Mouse (Mus musculus): ENCODE data around the gene Map3k15. TPM values are rescaled to one million over a fixed set of nuclear protein-coding genes. Genes with fewer than 3 reads are reported as not detected.

Map3k15 gene
- total RNA-seq, 2 experiments from 2014 or later: 0.68 to 1.3 TPM

- DNase-seq (ENCODE audit: low spot score in 2 of 2): no peak
These were observed 146.1 kb downstream of the Map3k15 start for GRCm38 (mm10) chrX:160134136-160134843.

DNA sequence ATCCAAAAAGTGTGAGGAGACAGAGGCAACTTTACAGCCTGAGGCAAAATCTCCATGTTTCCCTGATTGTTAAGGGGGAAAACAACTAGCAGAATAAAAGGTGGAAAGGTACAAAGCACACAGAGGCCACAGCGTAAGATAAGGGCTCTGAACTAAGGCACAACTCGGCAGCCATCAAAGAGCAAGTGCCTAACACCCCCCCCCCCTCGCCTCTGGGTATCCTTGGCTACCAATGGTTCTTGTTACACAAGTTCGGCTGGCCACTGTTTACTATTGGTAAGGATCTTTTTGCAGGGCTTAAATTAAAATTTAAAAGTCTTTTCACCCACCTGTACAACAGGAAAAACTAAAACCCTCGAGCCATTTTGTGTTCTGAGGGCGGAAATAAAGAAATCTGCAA is 147.5 kb downstream of the Map3k15 start:
- no peak for DNase-seq (ENCODE audit: low spot score in 2 of 2)

DNA sequence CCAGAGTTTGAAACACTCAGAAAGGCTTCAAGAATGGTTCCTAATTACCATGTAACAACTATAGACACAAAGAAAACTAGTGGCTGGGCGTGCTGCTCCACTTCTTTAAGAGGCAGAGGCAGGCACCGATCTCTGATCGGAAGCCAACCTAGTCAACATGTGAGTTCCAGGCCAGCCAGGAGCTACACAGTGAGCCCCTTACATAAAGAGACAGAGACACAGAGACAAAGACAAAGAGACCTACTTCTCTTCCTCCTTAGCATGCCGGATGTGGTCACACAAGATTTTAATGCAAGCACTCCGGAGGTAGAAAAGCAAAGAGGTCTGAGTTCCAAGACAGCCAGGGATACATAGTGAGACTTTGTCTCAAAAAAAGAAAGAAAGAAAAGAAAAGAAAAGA is 147.9 kb downstream of the Map3k15 start:
- DNase-seq (ENCODE audit: low spot score in 2 of 2): no peak

DNA sequence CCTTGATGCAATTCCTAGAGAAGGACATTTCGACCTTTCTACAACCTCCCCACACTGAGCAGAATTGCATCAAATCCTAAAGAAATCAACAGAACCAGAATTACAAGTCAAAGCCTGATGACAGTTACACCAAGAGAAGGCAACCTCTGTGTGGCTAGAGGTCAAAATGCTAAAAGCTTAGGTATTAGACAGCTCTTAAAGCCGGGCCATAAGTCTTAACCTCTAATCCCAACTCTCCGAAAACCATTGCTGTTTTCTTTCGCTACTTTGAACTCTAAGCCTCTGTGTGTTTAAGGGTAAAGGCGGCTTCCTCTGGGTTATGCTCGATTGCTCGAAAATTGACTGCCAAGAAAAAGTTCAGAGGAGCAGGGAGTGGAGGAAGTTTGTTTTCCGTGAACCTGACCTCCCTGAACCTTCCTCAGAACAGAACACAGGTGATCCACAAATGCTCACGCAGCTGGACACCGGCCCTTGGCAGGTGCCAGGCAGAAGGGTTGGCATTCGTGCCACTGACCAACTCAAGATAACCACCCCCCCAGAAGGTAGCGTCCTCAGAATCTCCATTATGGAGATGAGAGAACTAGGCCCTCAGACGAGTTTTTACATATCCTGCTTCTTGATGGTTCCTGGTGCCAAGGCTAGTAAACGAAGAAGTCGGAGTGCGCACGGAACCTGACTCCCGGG is 149.1 kb downstream of the Map3k15 start:
- no peak for DNase-seq (ENCODE audit: low spot score in 2 of 2)

DNA sequence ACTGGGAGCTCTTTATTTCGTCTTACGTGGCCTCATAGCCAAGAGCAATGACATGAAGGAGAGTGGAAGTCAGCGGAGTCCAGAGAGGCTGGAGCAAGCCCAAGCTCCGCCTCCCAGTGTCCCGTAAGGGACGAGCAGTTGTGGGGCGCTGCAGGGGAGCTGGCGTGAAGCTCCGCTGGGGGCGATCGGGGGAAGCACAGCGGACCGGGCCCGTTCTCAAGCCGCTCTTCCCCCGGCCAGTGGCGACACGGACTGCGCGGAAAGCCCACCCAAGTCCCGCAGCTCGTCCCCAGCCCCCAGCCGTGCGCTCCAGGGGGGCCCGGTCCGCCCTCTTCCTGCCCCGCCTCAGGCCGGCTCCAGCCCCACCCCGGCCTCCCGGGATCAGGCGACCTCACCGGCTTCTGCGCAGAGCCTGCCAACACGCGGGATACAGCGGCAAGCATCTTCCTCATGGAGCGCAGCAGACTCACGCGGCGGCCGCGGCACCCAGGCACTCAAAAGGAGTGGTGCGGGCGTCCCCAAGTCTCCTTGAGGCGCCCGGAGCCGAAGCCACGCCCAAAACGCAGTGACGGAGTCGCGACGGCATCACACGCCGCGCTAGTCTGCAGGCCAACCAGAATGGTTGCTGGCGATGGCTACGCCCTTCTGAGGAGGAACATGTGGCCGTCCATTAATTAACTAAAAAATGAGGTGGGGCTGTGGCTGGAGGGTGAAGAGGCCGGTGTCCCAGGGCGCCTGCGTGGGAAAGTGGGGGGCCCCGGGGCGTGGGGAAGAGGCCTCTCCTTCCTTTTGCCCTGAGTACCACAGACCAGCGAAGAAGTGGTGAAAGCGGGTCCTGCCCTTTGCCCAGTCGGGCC is 149.9 kb downstream of the Map3k15 start, which contains the start of gene Pdha1:
Gene Pdha1, minus strand, starts transcription at position 553 of the 857 bp plus-strand sequence.
- DNase-seq (ENCODE audit: low spot score in 2 of 2): peak; percentile 73 to 85

DNA sequence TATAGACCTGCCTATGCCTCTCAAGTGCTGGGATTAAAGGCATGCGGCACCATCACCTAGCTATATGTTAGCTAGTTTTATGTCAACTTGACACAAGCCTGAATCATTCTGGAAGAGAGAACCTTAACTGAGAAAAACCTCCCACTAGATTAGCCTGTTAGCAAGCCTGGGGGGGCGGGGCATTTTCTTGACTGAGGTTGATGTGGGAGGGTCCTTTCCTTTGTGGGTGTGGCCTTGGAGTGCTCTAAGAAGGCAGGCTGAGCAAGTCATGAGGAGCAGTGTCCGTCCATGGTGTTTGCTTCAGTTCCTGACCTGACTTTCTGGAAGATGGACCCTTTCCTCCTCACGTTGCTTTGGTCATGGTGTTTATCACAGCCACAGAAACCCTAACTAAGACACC is 158.6 kb downstream of the Map3k15 start:
- DNase-seq (ENCODE audit: low spot score in 2 of 2): no peak

GRCm38 (mm10) chrX:160147406-160147805 is 159.2 kb downstream of the Map3k15 start:
- no peak for DNase-seq (ENCODE audit: low spot score in 2 of 2)

DNA sequence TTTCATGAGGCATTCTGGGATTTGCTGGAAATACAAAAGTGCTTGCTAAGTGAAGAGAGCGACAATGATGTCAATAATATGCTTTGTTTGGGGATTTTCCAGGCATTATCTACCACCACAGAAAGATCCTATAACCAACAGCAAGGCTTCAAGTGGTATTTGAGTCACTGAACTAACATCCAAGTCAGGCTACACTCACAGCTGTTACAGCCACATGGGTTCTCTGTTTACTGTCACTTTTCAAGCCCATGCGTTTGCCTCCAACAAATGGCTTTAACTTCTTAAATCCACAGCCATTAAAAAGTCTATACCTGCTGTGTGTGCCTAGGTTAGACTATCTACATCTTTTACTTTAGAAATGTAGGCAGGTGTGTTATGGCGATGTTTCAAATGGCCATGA is 160.6 kb downstream of the Map3k15 start:
- no peak for DNase-seq (ENCODE audit: low spot score in 2 of 2)

- DNase-seq (ENCODE audit: low spot score in 2 of 2): peak in 1 of 2 experiments; percentile 10
These were observed 165.0 kb downstream of the Map3k15 start for GRCm38 (mm10) chrX:160153147-160153815.

GRCm38 (mm10) chrX:160164259-160164658 is 176.0 kb downstream of the Map3k15 start:
- no peak for DNase-seq (ENCODE audit: low spot score in 2 of 2)

DNA sequence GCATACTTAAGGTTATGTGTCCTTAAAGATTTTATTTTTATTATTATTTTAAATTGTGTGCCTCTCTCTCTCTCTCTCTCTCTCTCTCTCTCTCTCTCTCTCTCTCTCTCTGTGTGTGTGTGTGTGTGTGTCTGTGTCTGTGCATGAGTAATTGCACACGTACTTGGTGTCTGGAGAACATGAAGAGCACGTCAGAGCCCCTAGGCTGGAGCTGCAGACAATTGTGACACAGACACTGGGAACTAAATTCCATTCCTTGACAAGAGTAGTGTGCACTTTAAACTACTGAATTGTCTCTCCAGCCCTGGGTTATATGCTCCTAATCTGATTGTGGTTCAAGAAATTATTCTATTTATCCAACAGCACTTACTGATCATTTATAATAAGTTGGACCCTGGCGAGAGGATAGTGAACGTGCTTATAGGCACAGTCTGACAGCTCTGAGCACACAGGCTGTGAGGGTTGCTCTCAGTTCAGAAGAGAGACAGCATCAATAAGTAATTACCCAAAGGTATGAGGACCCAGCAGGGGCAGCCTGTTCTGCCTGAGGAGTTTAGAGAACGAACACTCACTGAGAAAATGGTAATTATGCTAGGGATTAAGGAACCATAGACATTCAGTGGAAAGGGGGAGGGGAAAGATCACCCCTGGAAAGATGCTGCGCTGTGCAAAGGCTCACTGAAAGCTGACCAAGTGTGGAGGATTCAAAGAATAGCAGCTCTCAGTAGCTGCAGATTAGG is 178.2 kb downstream of the Map3k15 start:
- DNase-seq (ENCODE audit: low spot score in 2 of 2): no peak

DNA sequence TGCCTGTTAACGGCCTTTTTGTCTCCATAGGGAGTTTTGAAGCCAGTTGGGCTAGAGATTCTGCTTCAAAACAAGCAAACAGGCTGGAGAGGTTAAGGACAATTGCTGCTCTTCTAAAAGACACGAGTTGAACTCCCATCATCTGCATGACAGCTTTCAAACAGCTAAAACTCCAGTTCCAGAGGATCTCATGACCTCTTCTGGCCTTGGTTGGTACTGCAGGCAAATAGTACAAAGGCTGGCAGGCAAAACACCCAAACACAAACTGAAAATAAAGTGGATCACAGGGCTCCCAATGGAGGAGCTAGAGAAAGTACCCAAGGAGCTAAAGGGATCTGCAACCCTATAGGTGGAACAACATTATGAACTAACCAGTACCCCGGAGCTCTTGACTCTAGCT is 181.9 kb downstream of the Map3k15 start:
- peak; percentile 56 to 68 for DNase-seq (ENCODE audit: low spot score in 2 of 2)

Other genes with a start within 250 kb of the Map3k15 start
- gene Pdha1, start 150.0 kb downstream of the Map3k15 start, total RNA-seq (2021): 100 to 1,000 TPM; 229 to 231 TPM